Mouse (Mus musculus): Measurements from ENCODE around the gene Gm5089. TPM values are rescaled to one million over a fixed set of nuclear protein-coding genes. Genes with fewer than 3 reads are reported as not detected.
A peak's percentile ranks its signal among the peaks of the same experiment; 100 is the strongest.

Gm5089 gene
- polyA plus RNA-seq, 1 experiment: not detected

DNA sequence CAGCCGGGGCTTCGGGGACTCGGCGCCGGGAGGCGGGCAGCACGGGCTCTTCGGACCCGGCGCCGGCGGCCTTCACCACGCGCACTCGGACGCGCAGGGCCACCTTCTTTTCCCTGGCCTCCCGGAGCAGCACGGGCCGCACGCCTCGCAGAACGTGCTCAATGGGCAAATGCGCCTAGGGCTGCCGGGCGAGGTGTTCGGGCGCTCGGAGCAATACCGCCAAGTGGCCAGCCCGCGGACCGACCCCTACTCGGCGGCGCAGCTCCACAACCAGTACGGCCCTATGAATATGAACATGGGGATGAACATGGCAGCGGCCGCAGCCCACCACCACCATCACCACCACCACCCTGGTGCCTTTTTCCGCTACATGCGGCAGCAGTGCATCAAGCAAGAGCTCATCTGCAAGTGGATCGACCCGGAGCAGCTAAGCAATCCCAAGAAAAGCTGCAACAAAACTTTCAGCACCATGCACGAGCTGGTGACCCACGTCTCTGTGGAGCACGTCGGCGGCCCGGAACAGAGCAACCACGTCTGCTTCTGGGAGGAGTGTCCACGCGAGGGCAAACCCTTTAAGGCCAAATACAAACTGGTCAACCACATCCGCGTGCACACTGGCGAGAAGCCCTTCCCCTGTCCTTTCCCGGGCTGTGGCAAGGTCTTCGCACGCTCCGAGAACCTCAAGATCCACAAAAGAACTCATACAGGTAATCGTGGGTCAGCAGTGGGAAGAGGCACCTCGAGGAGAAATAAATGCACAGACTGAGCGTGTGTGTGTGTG lies 25.3 kb upstream of the Gm5089 start:
- Histone ChIP-seq H3K36me3 (ENCODE audit: control insufficient read depth, insufficient read depth) (no peaks in the 10 kb centered on the region), H3K4me3 (peak overlapping the region; percentile 26), H3K79me2 (ENCODE audit: control insufficient read depth, insufficient read depth) (peaks cover 7% of the 10 kb centered on the region), H3ac (ENCODE audit: control insufficient read depth, insufficient read length) (peak overlapping the region; percentile 68), H3K4me2 (ENCODE audit: low read depth) (peak overlapping the region; percentile 64), H3K27me3 (ENCODE audit: control insufficient read depth, insufficient read depth, insufficient read length) (peaks cover 32% of the 10 kb centered on the region)
- TF ChIP-seq REST (IDR thresholded peaks at IDR 0.05; ENCODE audit: insufficient read depth, insufficient read length) (no peak), TCF12 (IDR thresholded peaks at IDR 0.05; ENCODE audit: insufficient read depth, poor library complexity, severe bottlenecking) (no peak), E2F4 (IDR thresholded peaks at IDR 0.05; ENCODE audit: insufficient read depth) (no peak), MAX (IDR thresholded peaks at IDR 0.05; ENCODE audit: low read depth) (no peak), MYOG (IDR thresholded peaks at IDR 0.05; ENCODE audit: control insufficient read depth in 1 of 3, insufficient read depth in 1 of 3, insufficient read length in 2 of 3, low read depth in 2 of 3) (no peak), USF1 (IDR thresholded peaks at IDR 0.05; ENCODE audit: low read depth) (no peak), POLR2A (IDR thresholded peaks at IDR 0.05; ENCODE audit: insufficient read length, low read depth) (no peak), MYOD1 (IDR thresholded peaks at IDR 0.05; ENCODE audit: control insufficient read depth in 1 of 3, insufficient read length in 2 of 3, low read depth in 2 of 3) (no peak), SRF (IDR thresholded peaks at IDR 0.05; ENCODE audit: control insufficient read depth, insufficient read length, low read depth) (no peak), TCF3 (IDR thresholded peaks at IDR 0.05; ENCODE audit: insufficient read length, low read depth) (no peak), CEBPB (IDR thresholded peaks at IDR 0.05; ENCODE audit: insufficient read depth, poor library complexity, severe bottlenecking) (no peak), POLR2AphosphoS2 (IDR thresholded peaks at IDR 0.05; ENCODE audit: insufficient read length, low read depth) (no peak)

DNA sequence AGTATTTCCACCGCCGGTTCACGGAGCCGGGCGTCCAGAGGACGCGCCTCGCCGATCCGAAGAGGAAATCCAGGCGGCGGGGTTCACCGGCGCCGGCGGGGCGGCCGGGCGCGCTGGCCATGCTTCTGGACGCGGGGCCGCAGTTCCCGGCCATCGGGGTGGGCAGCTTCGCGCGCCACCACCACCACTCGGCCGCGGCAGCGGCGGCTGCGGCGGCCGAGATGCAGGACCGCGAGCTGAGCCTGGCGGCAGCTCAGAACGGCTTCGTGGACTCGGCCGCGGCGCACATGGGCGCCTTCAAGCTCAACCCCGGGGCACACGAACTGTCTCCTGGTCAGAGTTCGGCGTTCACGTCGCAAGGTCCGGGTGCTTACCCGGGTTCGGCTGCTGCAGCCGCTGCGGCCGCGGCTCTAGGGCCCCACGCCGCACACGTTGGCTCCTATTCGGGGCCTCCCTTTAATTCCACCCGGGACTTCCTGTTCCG lies 24.7 kb upstream of the Gm5089 start:
- TF ChIP-seq POLR2A (IDR thresholded peaks at IDR 0.05; ENCODE audit: insufficient read length, low read depth): no peak
- H3K4me3 ChIP-seq: peak overlapping the region; percentile 26
- H3K27me3 ChIP-seq (ENCODE audit: control insufficient read depth, insufficient read depth, insufficient read length): peaks cover 32% of the 10 kb centered on the region
- H3K79me2 ChIP-seq (ENCODE audit: control insufficient read depth, insufficient read depth): peaks cover 7% of the 10 kb centered on the region
- H3ac ChIP-seq (ENCODE audit: control insufficient read depth, insufficient read length): peak overlapping the region; percentile 68
- peak overlapping the region; percentile 64 for H3K4me2 ChIP-seq (ENCODE audit: low read depth)
- no peaks in the 10 kb centered on the region for H3K36me3 ChIP-seq (ENCODE audit: control insufficient read depth, insufficient read depth)

- no peak for TF ChIP-seq E2F4 (IDR thresholded peaks at IDR 0.05; ENCODE audit: insufficient read depth)
- peak; percentile 52 for TF ChIP-seq POLR2A (IDR thresholded peaks at IDR 0.05; ENCODE audit: insufficient read length, low read depth)
- no peak for TF ChIP-seq SRF (IDR thresholded peaks at IDR 0.05; ENCODE audit: control insufficient read depth, insufficient read length, low read depth)
- no peak for TF ChIP-seq TCF3 (IDR thresholded peaks at IDR 0.05; ENCODE audit: insufficient read length, low read depth)
- peak in 1 of 3 experiments; percentile 9 for TF ChIP-seq MYOD1 (IDR thresholded peaks at IDR 0.05; ENCODE audit: control insufficient read depth in 1 of 3, insufficient read length in 2 of 3, low read depth in 2 of 3)
- TF ChIP-seq POLR2AphosphoS2 (IDR thresholded peaks at IDR 0.05; ENCODE audit: insufficient read length, low read depth): peak; percentile 20
- TF ChIP-seq MAX (IDR thresholded peaks at IDR 0.05; ENCODE audit: low read depth): no peak
- TF ChIP-seq MYOG (IDR thresholded peaks at IDR 0.05; ENCODE audit: control insufficient read depth in 1 of 3, insufficient read depth in 1 of 3, insufficient read length in 2 of 3, low read depth in 2 of 3): no peak
- no peak for TF ChIP-seq REST (IDR thresholded peaks at IDR 0.05; ENCODE audit: insufficient read depth, insufficient read length)
- TF ChIP-seq CEBPB (IDR thresholded peaks at IDR 0.05; ENCODE audit: insufficient read depth, poor library complexity, severe bottlenecking): no peak
- TF ChIP-seq TCF12 (IDR thresholded peaks at IDR 0.05; ENCODE audit: insufficient read depth, poor library complexity, severe bottlenecking): no peak
- TF ChIP-seq USF1 (IDR thresholded peaks at IDR 0.05; ENCODE audit: low read depth): no peak
- H3K27me3 ChIP-seq (ENCODE audit: control insufficient read depth, insufficient read depth, insufficient read length): peaks cover 32% of the 10 kb centered on the region
Measured at GRCm38 (mm10) chr14:122474891-122475556, 24.1 kb upstream of the Gm5089 start, which contains the start of gene Zic2. Zic2 (plus strand) TSS chr14:122475435.

GRCm38 (mm10) chr14:122474041-122474890 lies 23.4 kb upstream of the Gm5089 start:
- Histone ChIP-seq H3K79me2 (ENCODE audit: control insufficient read depth, insufficient read depth) (peaks cover 7% of the 10 kb centered on the region), H3K36me3 (ENCODE audit: control insufficient read depth, insufficient read depth) (no peaks in the 10 kb centered on the region), H3K27me3 (ENCODE audit: control insufficient read depth, insufficient read depth, insufficient read length) (peaks cover 35% of the 10 kb centered on the region), H3K4me3 (peak overlapping the region; percentile 26), H3ac (ENCODE audit: control insufficient read depth, insufficient read length) (peak overlapping the region; percentile 68), H3K4me2 (ENCODE audit: low read depth) (peak overlapping the region; percentile 73)
- TF ChIP-seq CEBPB (IDR thresholded peaks at IDR 0.05; ENCODE audit: insufficient read depth, poor library complexity, severe bottlenecking) (no peak), E2F4 (IDR thresholded peaks at IDR 0.05; ENCODE audit: insufficient read depth) (no peak), TCF3 (IDR thresholded peaks at IDR 0.05; ENCODE audit: insufficient read length, low read depth) (no peak), REST (IDR thresholded peaks at IDR 0.05; ENCODE audit: insufficient read depth, insufficient read length) (no peak), SRF (IDR thresholded peaks at IDR 0.05; ENCODE audit: control insufficient read depth, insufficient read length, low read depth) (no peak), USF1 (IDR thresholded peaks at IDR 0.05; ENCODE audit: low read depth) (no peak), MYOG (IDR thresholded peaks at IDR 0.05; ENCODE audit: control insufficient read depth in 1 of 3, insufficient read depth in 1 of 3, insufficient read length in 2 of 3, low read depth in 2 of 3) (peak in 1 of 3 experiments; percentile 16), POLR2AphosphoS2 (IDR thresholded peaks at IDR 0.05; ENCODE audit: insufficient read length, low read depth) (peak; percentile 40), MAX (IDR thresholded peaks at IDR 0.05; ENCODE audit: low read depth) (no peak), TCF12 (IDR thresholded peaks at IDR 0.05; ENCODE audit: insufficient read depth, poor library complexity, severe bottlenecking) (no peak), POLR2A (IDR thresholded peaks at IDR 0.05; ENCODE audit: insufficient read length, low read depth) (peak; percentile 59), MYOD1 (IDR thresholded peaks at IDR 0.05; ENCODE audit: control insufficient read depth in 1 of 3, insufficient read length in 2 of 3, low read depth in 2 of 3) (peak in 1 of 3 experiments; percentile 5)

More at GRCm38 (mm10) chr14:122474891-122475556, 24.1 kb upstream of the Gm5089 start, which contains the start of gene Zic2:
- Histone ChIP-seq H3K4me3 (peak within 1 kb of the TSS; percentile 26), H3ac (ENCODE audit: control insufficient read depth, insufficient read length) (peak within 1 kb of the TSS; percentile 68), H3K4me2 (ENCODE audit: low read depth) (peak within 1 kb of the TSS; percentile 73), H3K36me3 (ENCODE audit: control insufficient read depth, insufficient read depth) (no peaks in the 10 kb centered on the region), H3K79me2 (ENCODE audit: control insufficient read depth, insufficient read depth) (peaks cover 7% of the 10 kb centered on the region)
